Mouse (Mus musculus): ENCODE measurements around the gene Etv6. TPM values are rescaled to one million over a fixed set of nuclear protein-coding genes. Genes with fewer than 3 reads are reported as not detected.

Gene Etv6
- total and polyA plus RNA-seq, 3 experiments: 12.6 to 25.9 TPM; not detected in 1

- peaks cover under 1 to 9% of the 10 kb centered on the region in 2 experiments; a peak in 3 of 4 replicates for H3K36me3 ChIP-seq (ENCODE audit: control insufficient read depth in 1 of 2, insufficient read depth in 2 of 2, low read length in 2 of 2)
These were observed 129.5 kb downstream of the Etv6 start for GRCm38 (mm10) chr6:134165012-134165411.

GRCm38 (mm10) chr6:134167963-134168362, 132.5 kb downstream of the Etv6 start:
- no peak for DNase-seq (ENCODE audit: low read depth, low spot score)
- Histone ChIP-seq H3K79me2 (ENCODE audit: control insufficient read depth, insufficient read depth, low read length, poor library complexity) (no peaks in the 10 kb centered on the region), H3K27ac (ENCODE audit: control insufficient read depth, low read depth, low read length) (no peak overlapping the region), H3K9me3 (replicated peaks; ENCODE audit: insufficient read depth, low read length) (no peaks in the 10 kb centered on the region), H3K36me3 (ENCODE audit: control insufficient read depth in 1 of 2, insufficient read depth in 2 of 2, low read length in 2 of 2) (peaks cover 8 to 24% of the 10 kb centered on the region in 2 experiments), H3K9ac (ENCODE audit: control insufficient read depth, low read depth, low read length, poor library complexity, severe bottlenecking) (no peak overlapping the region), H3K4me1 (ENCODE audit: control insufficient read depth in 1 of 2, insufficient read depth in 2 of 2, low read length in 2 of 2) (peaks cover 17 to 21% of the 10 kb centered on the region in 2 experiments), H3K4me3 (ENCODE audit: control insufficient read depth in 1 of 2, insufficient read depth in 1 of 2, low read depth in 2 of 2, low read length in 2 of 2) (no peak overlapping the region), H3K27me3 (ENCODE audit: control insufficient read depth in 1 of 2, insufficient read depth in 2 of 2, low read length in 2 of 2) (no peaks in the 10 kb centered on the region)
- TF ChIP-seq GATA1 (IDR thresholded peaks at IDR 0.05; ENCODE audit: low read depth, low read length): no peak
- TF ChIP-seq POLR2A (IDR thresholded peaks at IDR 0.05; ENCODE audit: control insufficient read depth in 1 of 2, insufficient read depth in 1 of 2, low read depth in 1 of 2, low read length in 2 of 2, poor library complexity in 1 of 2): no peak
- TF ChIP-seq ETS1 (IDR thresholded peaks at IDR 0.05; ENCODE audit: low read depth, low read length): no peak
- no peak for TF ChIP-seq POLR2AphosphoS5 (IDR thresholded peaks at IDR 0.05; ENCODE audit: borderline replicate concordance, low read depth, low read length)
- TF ChIP-seq ELF1 (IDR thresholded peaks at IDR 0.05; ENCODE audit: low read depth, low read length): no peak

More at GRCm38 (mm10) chr6:134165012-134165411, 129.5 kb downstream of the Etv6 start:
- Histone ChIP-seq H3K27ac (ENCODE audit: control insufficient read depth, low read depth, low read length) (no peak overlapping the region), H3K9me3 (replicated peaks; ENCODE audit: insufficient read depth, low read length) (no peaks in the 10 kb centered on the region), H3K9ac (ENCODE audit: control insufficient read depth, low read depth, low read length, poor library complexity, severe bottlenecking) (no peak overlapping the region), H3K4me1 (ENCODE audit: control insufficient read depth in 1 of 2, insufficient read depth in 2 of 2, low read length in 2 of 2) (peaks cover 0 to under 1% of the 10 kb centered on the region in 2 experiments; a peak in 1 of 4 replicates), H3K27me3 (ENCODE audit: control insufficient read depth in 1 of 2, insufficient read depth in 2 of 2, low read length in 2 of 2) (no peaks in the 10 kb centered on the region), H3K79me2 (ENCODE audit: control insufficient read depth, insufficient read depth, low read length, poor library complexity) (no peaks in the 10 kb centered on the region), H3K4me3 (ENCODE audit: control insufficient read depth in 1 of 2, insufficient read depth in 1 of 2, low read depth in 2 of 2, low read length in 2 of 2) (no peak overlapping the region)
- DNase-seq (ENCODE audit: low read depth, low spot score): no peak
- TF ChIP-seq TCF12 (IDR thresholded peaks at IDR 0.05; ENCODE audit: low read depth, low read length): no peak
- no peak for TF ChIP-seq NRF1 (IDR thresholded peaks at IDR 0.05; ENCODE audit: insufficient read depth, low read depth, low read length, poor library complexity, severe bottlenecking)
- no peak for TF ChIP-seq KAT2A (conservative IDR thresholded peaks at IDR 0.05; ENCODE audit: low read depth, low read length)

GRCm38 (mm10) chr6:134168799-134169198, 133.3 kb downstream of the Etv6 start:
- Histone ChIP-seq H3K27me3 (ENCODE audit: control insufficient read depth in 1 of 2, insufficient read depth in 2 of 2, low read length in 2 of 2) (no peaks in the 10 kb centered on the region), H3K36me3 (ENCODE audit: control insufficient read depth in 1 of 2, insufficient read depth in 2 of 2, low read length in 2 of 2) (peaks cover 5 to 28% of the 10 kb centered on the region in 2 experiments), H3K79me2 (ENCODE audit: control insufficient read depth, insufficient read depth, low read length, poor library complexity) (peaks cover 2% of the 10 kb centered on the region; the same call in 1 of the 2 replicates), H3K4me1 (ENCODE audit: control insufficient read depth in 1 of 2, insufficient read depth in 2 of 2, low read length in 2 of 2) (peaks cover 18 to 21% of the 10 kb centered on the region in 2 experiments), H3K9me3 (replicated peaks; ENCODE audit: insufficient read depth, low read length) (no peaks in the 10 kb centered on the region), H3K27ac (ENCODE audit: control insufficient read depth, low read depth, low read length) (no peak overlapping the region), H3K9ac (ENCODE audit: control insufficient read depth, low read depth, low read length, poor library complexity, severe bottlenecking) (no peak overlapping the region), H3K4me3 (ENCODE audit: control insufficient read depth in 1 of 2, insufficient read depth in 1 of 2, low read depth in 2 of 2, low read length in 2 of 2) (no peak overlapping the region)
- TF ChIP-seq EP300 (IDR thresholded peaks at IDR 0.05; ENCODE audit: low read depth in 1 of 2, low read length in 2 of 2): no peak
- TF ChIP-seq NRF1 (IDR thresholded peaks at IDR 0.05; ENCODE audit: insufficient read depth, low read depth, low read length, poor library complexity, severe bottlenecking): no peak
- no peak for TF ChIP-seq HCFC1 (IDR thresholded peaks at IDR 0.05; ENCODE audit: low read depth, low read length)
- TF ChIP-seq BHLHE40 (IDR thresholded peaks at IDR 0.05; ENCODE audit: borderline replicate concordance, low read depth, low read length): no peak
- no peak for TF ChIP-seq ZKSCAN1 (IDR thresholded peaks at IDR 0.05; ENCODE audit: low read depth, low read length)
- TF ChIP-seq USF1 (IDR thresholded peaks at IDR 0.05; ENCODE audit: low read depth, low read length): no peak
- no peak for TF ChIP-seq ZNF384 (IDR thresholded peaks at IDR 0.05; ENCODE audit: low read depth, low read length)
- no peak for TF ChIP-seq SIN3A (IDR thresholded peaks at IDR 0.05; ENCODE audit: low read length)
- no peak for TF ChIP-seq TAL1 (IDR thresholded peaks at IDR 0.05; ENCODE audit: low read length)
- no peak for TF ChIP-seq RCOR1 (IDR thresholded peaks at IDR 0.05; ENCODE audit: low read depth, low read length)
- TF ChIP-seq CTCF (IDR thresholded peaks at IDR 0.05 in 2 of 3, conservative IDR thresholded peaks at IDR 0.05 in 1 of 3; ENCODE audit: control insufficient read depth in 1 of 3, insufficient read depth in 1 of 3, low read depth in 2 of 3, low read length in 3 of 3, poor library complexity in 1 of 3, severe bottlenecking in 1 of 3): no peak
- no peak for TF ChIP-seq MEF2A (IDR thresholded peaks at IDR 0.05; ENCODE audit: extremely low read depth, insufficient replicate concordance, low read depth, low read length, poor library complexity, severe bottlenecking)
- TF ChIP-seq ETS1 (IDR thresholded peaks at IDR 0.05; ENCODE audit: low read depth, low read length): no peak
- no peak for TF ChIP-seq USF2 (IDR thresholded peaks at IDR 0.05; ENCODE audit: borderline replicate concordance in 1 of 2, insufficient read depth in 1 of 2, low read depth in 1 of 2, low read length in 2 of 2)
- no peak for TF ChIP-seq POLR2AphosphoS2 (IDR thresholded peaks at IDR 0.05; ENCODE audit: low read length)
- no peak for TF ChIP-seq ELF1 (IDR thresholded peaks at IDR 0.05; ENCODE audit: low read depth, low read length)
- TF ChIP-seq TBP (IDR thresholded peaks at IDR 0.05; ENCODE audit: low read depth, low read length): no peak
- TF ChIP-seq RAD21 (IDR thresholded peaks at IDR 0.05; ENCODE audit: low read depth, low read length): no peak
- no peak for DNase-seq (ENCODE audit: low read depth, low spot score)
